Mouse (Mus musculus): Measurements from ENCODE around the gene Mettl9. TPM values are rescaled to one million over a fixed set of nuclear protein-coding genes. Genes with fewer than 3 reads are reported as not detected.
"Not testable (repeated sequence)": the region's sequence is repeated elsewhere in the genome, so short reads cannot be mapped to it uniquely, and the experiment has no call there.

Gene Mettl9
- 10 to 100 TPM; 21.2 to 22.5 TPM for total RNA-seq (2021)
- long read RNA-seq, experiment 1, transcript Mettl9-201 (5 exons, 1,823 nt), result major isoform, 23 of 32 reads
- long read RNA-seq, experiment 1, partial matches to known transcripts, result 0 of 32 reads
- long read RNA-seq, experiment 1, other reads (novel, unspliced or antisense), result 8 of 32 reads
- long read RNA-seq, experiment 2, transcript Mettl9-201 (5 exons, 1,823 nt), result major isoform, 24 of 39 reads
- long read RNA-seq, experiment 2, partial matches to known transcripts, result 0 of 39 reads
- long read RNA-seq, experiment 2, other reads (novel, unspliced or antisense), result 15 of 39 reads

DNA sequence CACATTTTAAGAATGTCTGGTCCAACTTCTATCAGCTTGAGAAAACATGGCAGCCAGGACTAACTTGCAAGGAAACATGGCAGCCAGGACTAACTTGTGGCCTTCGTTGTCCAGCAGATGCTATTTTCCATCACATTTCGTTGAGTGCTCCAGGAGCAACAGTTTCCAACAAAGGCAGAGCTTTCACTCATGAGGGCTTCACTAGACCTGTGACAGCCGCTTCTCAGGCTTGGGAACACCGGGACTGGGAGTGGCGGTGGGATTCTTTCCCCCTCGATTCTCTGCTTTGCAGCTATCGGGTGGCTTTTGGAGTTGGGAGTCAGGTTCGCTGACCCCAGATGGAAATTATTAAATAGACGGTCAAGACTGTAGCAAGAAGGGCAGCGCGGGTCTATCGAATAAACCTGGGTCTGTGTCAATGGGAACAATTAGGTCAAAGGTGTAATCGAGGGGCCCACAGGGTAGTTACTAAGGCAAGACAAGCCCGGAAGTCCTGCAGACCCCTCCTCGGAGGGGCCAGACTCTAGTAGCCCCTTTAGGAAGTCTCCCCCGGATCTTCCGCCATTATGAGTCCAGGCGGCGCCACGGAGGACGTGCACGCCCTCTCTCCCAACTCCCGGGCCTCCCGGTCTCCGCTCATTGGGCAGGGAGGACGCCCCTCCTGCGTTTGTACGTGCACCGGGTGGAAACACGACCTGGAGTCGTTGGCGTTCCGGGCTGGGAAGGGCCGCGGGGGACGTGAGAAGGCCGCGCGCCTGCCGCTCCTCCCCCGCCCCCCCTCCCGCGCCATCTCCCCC lies at the start of gene Mettl9:
Gene Mettl9, plus strand, starts transcription at position 590 of the 797 bp plus-strand sequence.
- peak; percentile 92 for DNase-seq (ENCODE audit: low spot score)

DNA sequence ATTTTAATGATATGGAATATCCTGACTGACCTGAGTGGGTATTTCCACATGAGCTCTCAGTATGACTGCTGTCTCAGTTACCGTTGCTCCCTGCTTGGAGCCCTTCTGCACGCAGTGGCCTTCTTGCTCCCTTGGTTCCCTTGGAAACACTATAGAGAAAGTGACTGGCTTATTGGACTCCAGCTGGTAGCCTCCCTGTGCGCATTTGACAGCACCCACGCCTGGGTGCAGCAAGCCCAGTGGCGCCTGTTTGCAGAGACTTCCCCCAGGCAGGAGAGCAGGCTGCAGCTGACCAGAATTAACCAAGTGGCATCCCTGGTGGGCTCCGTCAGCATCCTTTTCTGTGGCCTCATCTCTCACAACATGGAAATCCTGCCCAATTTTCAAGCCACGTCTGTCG lies 43.1 kb upstream of the Mettl9 start:
- no peak for DNase-seq (ENCODE audit: low spot score)

DNA sequence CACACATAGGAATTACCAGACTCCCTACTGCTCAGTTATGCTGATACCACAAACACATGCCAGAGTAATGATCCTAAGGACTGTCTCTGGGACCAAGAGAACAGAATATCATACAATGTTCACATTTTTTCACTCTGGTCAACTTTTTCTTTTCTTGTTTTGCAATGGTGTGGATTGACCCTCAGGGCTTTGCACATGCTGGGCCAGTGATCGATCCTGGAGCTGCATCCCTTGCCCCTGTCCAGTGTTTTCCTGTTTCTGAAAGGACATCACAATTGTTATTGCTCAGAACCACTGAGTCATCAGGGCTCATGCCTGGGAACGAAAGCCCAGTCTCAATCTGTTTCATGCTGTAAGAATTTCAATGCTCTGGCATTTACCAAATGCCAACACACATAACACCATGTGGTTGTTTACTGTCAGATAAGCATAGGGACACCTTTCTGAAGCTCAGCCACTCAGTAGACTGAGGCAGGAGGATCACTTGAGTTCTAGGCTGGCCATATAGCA lies 35.2 kb upstream of the Mettl9 start:
- DNase-seq (ENCODE audit: low spot score), result no peak

DNA sequence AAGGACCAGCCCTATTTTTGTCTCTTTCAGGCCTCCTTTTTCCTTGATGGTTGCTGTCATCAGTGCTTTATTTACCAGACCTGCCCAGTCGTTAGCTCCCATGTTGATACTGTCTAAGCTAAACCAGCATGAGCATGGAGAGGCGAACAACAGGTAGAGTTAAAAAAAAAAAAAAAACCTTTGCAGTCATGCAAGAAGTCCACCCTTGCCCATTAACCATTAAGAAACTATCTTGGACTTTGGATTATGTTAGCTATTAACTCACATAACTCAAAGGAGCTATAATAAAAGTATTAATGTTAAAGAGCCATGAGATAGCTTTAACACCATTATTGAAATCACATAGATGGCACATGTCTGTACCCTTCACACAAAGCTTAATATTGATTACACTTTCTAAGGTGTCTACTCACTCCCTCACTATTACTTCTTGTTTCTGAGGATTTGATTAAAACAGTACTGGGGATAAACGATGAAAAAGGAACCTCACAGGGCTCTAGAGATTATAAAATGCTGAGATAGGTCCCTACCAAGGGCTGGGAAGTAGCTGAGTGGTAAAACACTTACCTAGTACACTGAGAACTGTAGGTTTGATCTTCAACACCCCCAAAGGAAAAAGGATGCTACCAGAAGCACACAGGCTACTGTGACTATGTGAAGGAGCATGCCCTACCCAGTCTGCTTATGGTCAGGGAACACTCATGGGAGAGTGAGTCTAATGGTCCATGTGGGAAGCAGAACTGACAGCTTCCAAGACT lies 34.0 kb upstream of the Mettl9 start:
- no peak for DNase-seq (ENCODE audit: low spot score)

DNA sequence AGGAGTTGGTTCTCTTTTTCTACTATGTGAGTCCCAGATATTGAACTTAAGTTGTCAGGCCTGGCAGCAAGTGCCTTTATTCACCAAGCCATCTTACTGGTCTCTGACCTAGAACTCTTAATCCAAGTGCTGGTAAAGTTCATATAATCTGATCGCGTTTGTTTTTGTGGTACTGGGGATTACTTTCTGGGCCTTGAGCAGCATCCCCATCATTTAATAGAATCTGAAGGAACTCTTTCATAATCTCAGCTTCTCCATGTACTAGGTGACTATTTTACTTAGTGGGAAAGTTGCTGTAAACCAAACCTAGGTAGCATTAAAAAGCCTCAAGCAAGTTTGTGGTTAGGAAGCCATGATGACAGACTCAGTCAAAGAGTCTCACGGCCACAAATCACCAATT lies 32.4 kb upstream of the Mettl9 start:
- DNase-seq (ENCODE audit: low spot score), result no peak

DNA sequence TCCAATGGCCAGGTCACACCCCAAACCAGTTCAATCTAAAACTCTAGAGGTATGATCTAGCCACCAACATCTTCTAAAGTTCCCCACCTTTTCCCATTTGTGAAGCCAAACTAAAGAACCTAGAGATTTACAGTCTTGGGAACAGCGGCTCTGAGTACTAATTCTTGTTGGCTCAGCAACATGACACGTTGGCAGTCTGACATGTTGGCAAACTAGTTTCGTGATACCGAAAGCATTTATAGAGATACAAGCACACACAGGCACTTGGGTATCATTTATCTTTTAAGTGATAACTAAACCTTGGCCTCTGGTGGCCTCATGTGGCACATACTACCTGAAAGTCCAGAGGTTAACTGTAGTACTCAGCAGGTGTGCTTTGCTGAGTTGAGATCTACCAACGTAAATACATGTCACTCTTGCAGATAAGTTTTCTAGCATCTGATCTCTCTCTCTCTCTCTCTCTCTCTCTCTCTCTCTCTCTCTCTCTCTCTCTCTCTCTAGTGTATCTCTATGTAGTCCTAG lies 31.8 kb upstream of the Mettl9 start:
- no peak for DNase-seq (ENCODE audit: low spot score)

DNA sequence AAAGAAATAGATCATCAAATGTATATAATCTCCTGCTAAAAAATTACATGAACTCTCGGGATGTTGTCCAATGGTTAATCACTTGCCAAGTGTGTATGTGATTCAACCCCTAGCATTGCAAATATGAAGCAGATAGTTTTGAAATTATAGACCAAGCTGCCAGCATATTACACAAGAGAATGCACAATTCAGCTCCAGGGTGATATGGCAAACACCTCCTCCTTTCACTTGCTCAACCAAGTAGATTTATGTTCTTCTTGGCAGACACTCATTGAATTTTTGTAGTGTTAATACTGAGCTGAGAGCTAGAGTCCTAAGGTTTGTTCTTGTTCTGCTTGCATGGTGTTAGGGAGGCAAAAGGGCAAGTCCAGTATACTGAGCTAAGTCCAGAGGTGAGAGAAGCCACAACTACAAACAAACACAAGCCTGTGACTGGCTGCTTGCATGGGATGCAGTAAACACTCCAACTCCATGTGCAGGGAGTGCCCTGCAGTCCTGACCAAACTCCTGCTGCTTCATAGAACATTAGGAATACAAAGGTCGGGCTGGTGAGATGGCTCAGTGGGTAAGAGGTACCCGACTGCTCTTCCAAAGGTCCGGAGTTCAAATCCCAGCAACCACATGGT lies 30.3 kb upstream of the Mettl9 start:
- no peak for DNase-seq (ENCODE audit: low spot score)

DNA sequence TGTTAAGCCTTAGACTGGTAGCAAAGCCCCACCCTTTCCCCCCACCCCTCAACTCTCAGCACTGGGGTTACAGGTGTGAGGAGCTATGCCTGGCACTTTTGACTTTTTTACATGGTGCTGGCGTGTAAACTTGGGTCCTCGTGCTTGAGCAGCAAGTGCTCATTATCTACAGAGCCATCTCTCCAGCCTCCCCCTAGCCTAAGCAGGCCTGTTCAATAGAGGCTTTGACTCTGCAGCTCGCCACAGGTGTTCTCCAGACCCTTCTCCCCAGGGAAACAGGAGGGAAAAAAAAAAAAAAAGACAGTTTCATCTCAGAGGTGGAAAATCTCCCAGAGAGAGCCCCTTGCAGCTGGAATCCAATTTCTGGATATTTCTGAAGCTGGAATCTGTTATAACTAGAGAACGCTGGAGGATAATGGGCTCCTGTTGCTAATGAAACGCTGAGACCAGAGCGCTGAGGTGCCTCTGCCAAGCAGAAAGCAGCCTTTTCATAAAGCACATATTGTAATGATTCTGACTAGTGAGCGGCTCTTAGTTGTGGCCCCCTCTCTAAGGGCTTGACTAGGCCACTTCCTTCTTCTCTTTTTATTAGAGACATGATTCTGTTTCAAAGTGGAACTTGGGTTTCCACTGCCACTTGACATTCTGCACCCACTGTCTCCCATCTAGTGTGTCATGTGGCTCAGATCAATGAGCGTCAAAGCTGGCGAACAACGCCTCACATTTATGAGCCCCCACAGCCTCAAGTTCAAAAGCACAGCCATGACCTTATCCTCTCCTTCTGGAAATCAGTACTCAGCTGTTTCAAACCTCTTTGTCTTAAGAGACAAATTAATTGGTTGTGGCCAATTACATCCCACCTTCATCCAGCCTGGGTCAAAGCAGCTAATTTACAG lies 22.2 kb upstream of the Mettl9 start:
- DNase-seq (ENCODE audit: low spot score), result no peak

DNA sequence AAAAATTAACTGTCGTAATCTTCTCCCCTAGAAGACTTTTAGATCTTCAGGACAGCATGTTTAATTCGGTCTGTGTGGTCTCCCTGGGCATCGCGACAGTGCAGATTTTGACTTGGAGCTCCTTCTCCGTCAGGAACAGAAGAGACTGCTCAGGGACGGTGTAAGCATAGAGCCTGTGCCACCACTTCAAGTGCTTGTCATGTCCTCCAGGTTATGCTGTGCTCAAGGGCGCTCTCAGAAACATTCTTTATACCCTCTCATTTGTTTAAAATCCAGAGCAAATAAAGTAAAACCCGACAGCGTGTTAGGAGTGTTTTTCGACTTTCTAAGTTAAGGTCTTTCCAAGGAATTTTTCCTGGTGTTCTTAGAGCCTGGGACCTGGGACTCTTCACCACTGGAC lies 19.8 kb upstream of the Mettl9 start:
- DNase-seq (ENCODE audit: low spot score), result no peak

DNA sequence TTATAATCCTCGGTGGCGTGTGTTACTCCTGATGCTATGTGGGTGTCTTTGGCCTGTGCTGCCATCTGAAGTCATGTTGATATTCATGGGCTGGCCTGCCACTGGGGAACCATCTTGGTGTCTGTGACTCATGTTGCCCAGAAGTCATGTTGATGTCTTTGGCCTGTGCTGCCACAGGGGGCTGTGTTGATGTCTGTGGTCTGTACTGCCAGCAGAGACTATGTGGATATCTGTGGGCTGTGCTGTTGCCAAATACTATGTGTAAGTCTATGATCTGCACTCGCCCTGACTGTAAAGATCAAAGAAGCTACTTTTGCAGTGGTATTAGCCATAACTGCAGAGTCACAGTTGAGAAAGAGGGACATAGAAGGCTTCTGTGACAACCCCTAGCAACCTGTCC lies 15.5 kb upstream of the Mettl9 start:
- DNase-seq (ENCODE audit: low spot score), result no peak

DNA sequence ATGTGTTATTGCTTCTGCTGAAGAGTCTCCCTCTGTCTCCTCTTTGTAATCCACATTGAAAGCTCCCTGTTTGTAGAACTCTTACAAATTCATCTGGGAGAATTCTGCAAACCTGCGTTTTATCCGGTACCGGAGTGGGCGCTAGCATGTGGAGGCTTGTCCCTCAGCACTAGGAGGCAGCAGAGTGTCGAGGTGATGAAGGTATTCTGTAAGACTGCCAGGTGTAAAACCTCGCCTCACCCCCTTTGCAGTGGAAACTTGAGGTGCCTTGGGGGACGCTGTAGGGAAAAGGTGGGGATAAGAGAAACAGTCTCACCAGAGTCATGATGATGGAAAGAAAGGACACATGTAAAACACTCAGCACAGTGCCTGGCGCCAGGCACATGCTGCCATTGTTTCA lies 14.0 kb upstream of the Mettl9 start:
- DNase-seq (ENCODE audit: low spot score), result no peak

DNA sequence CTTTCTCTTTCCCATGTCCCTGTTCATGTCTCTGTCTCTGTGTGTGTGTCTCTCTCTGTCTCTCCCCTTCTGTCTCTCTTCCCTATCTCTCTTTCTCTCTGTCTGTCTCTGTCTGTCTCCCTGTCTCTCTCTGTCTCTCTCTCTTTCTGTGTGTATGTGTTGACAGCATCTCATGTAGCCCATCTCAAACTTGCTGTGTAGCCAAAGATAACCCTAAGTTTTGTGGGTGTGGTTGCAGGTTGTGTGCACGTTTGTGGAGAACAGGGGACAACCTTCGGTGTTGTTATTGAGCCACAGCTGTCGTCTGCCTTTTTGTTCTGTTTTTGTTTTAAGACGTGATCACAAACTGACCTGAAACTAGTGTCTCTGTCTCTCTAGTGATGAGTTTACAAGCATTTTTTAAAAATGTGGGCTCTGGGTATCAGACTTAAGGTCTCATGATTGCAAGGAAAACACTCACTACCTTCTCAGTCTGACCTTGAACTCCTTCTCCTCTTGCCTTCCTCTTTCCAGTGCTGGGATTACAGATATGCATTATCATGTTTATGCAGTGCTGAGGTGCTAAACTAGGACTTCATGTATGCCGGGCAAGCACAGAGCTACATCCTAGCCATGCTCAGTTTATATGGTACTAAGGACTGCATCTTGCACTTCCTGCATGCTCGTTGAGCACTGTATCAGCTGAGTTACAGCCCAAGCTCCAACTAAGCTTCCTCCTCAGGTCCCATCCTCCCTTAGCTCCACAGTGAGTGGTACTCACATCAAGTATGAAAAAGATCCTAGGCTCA lies 8.8 kb upstream of the Mettl9 start:
- DNase-seq (ENCODE audit: low spot score), result no peak

DNA sequence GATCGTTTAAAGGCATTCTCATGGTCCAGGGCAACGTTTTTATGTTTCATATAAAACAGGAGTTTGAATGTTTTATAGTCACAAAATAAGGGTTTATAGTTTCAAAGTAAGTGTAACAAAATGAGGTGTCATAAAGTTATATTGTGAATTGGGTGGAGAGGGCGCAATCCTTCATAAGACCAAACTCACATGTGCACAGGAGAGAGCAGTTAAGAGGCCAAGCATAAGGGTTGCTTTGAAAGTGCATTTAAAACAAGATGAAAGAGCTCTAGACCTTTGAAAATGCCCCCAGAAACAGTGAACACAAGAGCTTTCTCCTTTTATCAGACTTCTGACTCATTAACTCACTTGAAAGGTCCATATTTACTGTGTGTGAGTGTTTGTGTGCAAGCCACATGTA lies 7.9 kb upstream of the Mettl9 start:
- DNase-seq (ENCODE audit: low spot score), result no peak

DNA sequence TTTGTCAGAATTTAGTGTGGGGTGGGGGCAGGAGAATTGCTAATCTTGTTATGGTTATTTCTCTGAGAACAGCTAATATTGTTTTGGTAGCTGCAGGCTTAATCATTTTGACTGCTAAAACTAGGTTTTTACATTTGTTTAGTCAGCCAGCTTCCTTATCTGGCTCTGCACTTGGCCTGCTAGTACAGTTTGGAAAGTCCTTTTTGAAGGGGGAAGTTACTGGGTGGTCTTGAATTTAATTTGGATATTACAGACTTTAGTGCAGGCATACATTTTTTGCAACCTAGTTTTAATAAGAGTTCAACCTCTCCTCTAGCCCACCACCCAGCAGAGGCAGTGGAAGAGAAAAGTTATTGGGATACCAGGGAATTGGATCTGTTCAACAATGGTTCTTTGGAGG lies 4.3 kb upstream of the Mettl9 start:
- DNase-seq (ENCODE audit: low spot score), result not testable (repeated sequence)

DNA sequence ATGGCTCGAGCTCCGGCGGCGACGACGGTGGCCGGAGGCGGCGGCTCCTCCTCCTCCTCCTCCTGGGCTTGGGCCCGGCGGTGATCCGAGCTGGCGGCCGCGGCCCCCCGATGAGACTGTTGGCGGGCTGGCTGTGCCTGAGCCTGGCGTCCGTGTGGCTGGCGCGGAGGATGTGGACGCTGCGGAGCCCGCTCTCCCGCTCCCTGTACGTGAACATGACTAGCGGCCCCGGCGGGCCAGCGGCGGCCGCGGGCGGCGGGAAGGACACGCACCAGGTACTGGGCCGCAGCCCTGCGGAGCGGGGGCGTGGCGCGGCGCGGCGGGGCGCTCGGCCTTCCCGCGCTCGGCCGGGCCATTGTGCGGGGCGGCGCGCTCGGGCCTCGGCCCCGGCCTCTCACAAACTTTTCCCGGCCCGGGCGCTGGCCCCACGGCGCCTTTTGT lies 476 bp downstream of the Mettl9 start:
- no peak for DNase-seq (ENCODE audit: low spot score)

DNA sequence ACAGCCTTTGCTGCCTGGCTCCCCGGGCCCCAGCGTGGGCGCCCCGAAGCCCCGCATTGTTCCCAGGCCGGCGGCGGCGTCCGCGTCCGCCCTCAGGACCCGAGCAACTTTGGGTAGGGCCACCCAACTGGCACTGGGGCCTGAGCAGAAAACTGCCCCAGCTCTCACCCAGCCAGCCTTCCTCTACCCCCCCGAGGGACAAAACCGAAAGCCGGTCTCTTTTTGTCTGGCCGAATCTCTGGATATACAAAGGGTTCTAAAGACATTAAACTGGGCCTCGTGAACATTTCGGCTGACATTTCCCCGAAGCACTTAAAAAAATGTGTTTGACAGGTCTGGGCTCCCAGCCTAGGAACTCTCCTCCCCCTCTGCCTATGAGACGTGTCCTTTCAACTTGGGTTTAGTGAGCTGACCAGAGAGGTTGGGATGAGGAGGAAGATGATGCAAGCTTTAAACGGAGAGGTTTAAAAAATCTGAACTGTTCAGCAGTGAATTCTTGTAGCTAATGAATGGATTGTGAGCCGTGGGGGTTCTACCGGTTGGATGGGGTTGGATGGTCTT lies 996 bp downstream of the Mettl9 start:
- peak; percentile 9 for DNase-seq (ENCODE audit: low spot score)

DNA sequence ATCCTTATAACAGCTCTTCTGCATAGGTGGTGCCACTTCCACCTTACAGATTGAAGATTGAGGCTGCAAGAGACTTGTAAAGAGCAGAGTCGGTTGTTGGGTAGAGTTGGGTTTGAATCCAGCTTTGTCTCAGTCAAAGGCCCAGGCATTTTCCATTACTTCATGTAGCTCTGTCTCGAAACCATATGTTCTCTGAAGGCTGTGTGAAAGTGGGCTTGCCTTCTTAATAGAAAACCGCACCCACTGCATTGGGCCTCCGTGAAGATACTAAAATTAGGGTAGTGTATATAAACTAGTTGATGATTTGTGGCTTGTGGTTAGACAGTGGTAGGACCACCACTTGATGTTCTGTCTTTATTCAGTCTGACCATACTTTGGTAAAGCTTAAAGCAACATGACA lies 6.3 kb downstream of the Mettl9 start:
- DNase-seq (ENCODE audit: low spot score), result no peak

DNA sequence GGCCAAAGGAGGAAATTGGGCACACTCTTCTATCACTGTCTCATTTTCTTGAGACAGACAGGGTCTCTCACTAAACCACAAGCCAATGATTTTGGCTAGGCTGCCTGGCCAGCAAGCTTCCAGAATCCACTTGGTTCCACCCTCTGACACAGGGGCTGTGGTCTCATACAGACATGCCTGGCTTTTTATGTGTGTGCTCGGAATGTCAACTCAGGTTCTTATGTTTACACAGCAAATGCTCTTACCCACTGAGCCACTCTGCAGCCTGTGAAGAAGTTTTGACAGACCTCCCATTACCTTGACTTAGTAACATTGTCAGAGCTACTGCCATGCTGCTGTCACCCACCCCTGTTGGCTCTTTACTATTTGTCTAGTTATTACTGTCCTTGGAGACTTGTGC lies 7.7 kb downstream of the Mettl9 start:
- DNase-seq (ENCODE audit: low spot score), result no peak

DNA sequence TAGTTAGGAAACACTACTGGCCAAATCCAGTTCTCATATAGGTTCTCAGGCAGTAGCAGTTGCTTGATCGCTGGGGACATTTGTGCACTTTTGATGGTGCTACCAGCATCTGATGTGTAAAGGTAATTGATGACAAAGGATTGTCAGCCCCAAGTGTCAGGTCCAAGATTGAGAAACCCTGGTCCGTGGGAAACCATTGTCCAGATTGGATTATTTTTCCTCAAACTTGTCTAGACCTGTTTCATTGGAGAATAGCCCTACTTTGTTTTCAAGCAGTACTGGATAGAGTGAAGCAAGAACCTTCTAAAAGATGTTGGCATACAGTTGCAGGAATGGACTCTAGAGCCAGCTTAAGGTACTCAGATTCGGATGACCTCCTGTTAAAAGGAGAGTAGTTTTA lies 8.8 kb downstream of the Mettl9 start:
- no peak for DNase-seq (ENCODE audit: low spot score)

Data from gastrocnemius, adult 18-20 months (tissue).